Mouse (Mus musculus) embryonic facial prominence, embryonic 15.5 days (tissue): ENCODE results near the gene Dnah14. TPM values are rescaled to one million over a fixed set of nuclear protein-coding genes. Genes with fewer than 3 reads are reported as not detected.

Experiments
- ATAC-seq: fragments of 200-750 bp; cut with Nextera tagmentation; 2 replicates; pipeline ENCODE4 v1.8.0; 2017; ENCODE audit warnings: low read depth, moderate TSS enrichment; ENCODE audit not compliant: insufficient number of reproducible peaks, low FRiP score, low TSS enrichment
- H3K27ac ChIP-seq: fragments of 300-500 bp; sonication (generic); replicated peaks from 2 replicates; pipeline ENCODE4 v1.5.1; 2015; ENCODE audit warnings: mild to moderate bottlenecking, inconsistent platforms
- H3K27me3 ChIP-seq: fragments of 300-500 bp; sonication (generic); 2 replicates; pipeline ENCODE4 v1.6.1; 2015; ENCODE audit warnings: inconsistent platforms
- H3K36me3 ChIP-seq: fragments of 300-500 bp; sonication (generic); 2 replicates; pipeline ENCODE4 v1.6.1; 2015; ENCODE audit warnings: mild to moderate bottlenecking, inconsistent platforms
- H3K4me1 ChIP-seq: fragments of 300-500 bp; sonication (generic); 2 replicates; pipeline ENCODE4 v1.6.1; 2015; ENCODE audit warnings: inconsistent platforms
- H3K4me2 ChIP-seq: fragments of 300-500 bp; sonication (generic); replicated peaks from 2 replicates; pipeline ENCODE4 v1.6.1; 2015; ENCODE audit warnings: mild to moderate bottlenecking, inconsistent platforms
- H3K4me3 ChIP-seq: fragments of 300-500 bp; sonication (generic); replicated peaks from 2 replicates; pipeline ENCODE4 v1.5.1; 2015; ENCODE audit warnings: mild to moderate bottlenecking, inconsistent platforms
- H3K9ac ChIP-seq: fragments of 300-500 bp; sonication (generic); 2 replicates; pipeline ENCODE4 v1.6.1; 2015; ENCODE audit warnings: inconsistent platforms
- H3K9me3 ChIP-seq: fragments of 300-500 bp; sonication (generic); replicated peaks from 2 replicates; pipeline ENCODE4 v1.6.1; 2016; ENCODE audit warnings: inconsistent platforms
- WGBS: fragments of 180-500 bp; shearing (Covaris S2); methylation state at CpG from one replicate; pipeline ENCODE4 v1.1.7; 2015; 5-methylcytosine and 5-hydroxymethylcytosine counted together
- polyA plus RNA-seq: library from polyadenylated mRNA; unstranded; fragments of >200 nt; fragmentation: Nextera tagmentation; extraction: Ambion mirVana; gene quantifications from 2 replicates; pipeline ENCODE4 v1.2.1, GENCODE M21; 2015

The Dnah14 gene
- polyA plus RNA-seq, 1 experiment from 2014 or later: 1.4 TPM

DNA sequence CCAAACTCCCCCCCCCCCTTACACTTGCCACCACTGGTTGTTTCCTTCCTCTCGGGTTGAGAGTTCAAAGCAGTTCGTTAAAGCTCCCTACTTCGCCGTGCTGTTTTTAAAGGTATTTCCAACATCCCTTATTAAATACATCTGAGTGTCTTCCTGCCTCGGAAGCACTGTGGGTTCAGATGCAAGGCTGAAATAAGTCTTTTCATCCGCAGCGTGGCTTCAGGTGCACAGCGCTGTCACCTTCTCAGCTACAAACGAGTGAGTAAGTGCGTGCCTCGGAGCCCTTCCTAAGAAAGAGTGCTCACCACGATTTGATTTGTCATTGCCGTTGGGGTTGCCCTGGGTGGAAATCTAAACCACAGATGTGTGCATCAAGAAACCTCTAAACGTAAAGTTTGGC lies 266.4 kb downstream of the Dnah14 start, which contains the start of gene Lbr:
Gene Lbr (minus strand): TSS at position 266 of the 400 bp plus-strand sequence.
- Histone ChIP-seq H3K27ac (peak within 1 kb of the TSS; percentile 95), H3K4me3 (peak within 1 kb of the TSS; percentile 86), H3K4me2 (peak within 1 kb of the TSS; percentile 78), H3K27me3 (no peaks in the 10 kb centered on the region), H3K9me3 (no peaks in the 10 kb centered on the region), H3K36me3 (no peaks in the 10 kb centered on the region), H3K9ac (peak within 1 kb of the TSS; percentile 86), H3K4me1 (peaks cover 31% of the 10 kb centered on the region)
- no peak for ATAC-seq
- under 1% methylated on average over 14 of the region's 14 CpGs for WGBS

GRCm38 (mm10) chr1:181844874-181845547 lies 268.7 kb downstream of the Dnah14 start:
- WGBS: 77% methylated on average over 15 of the region's 15 CpGs
- Histone ChIP-seq H3K4me1 (peaks cover 22% of the 10 kb centered on the region), H3K36me3 (no peaks in the 10 kb centered on the region), H3K9me3 (no peaks in the 10 kb centered on the region), H3K27ac (no peak overlapping the region), H3K9ac (no peak overlapping the region), H3K27me3 (no peaks in the 10 kb centered on the region), H3K4me2 (no peak overlapping the region), H3K4me3 (no peak overlapping the region)
- no peak for ATAC-seq

DNA sequence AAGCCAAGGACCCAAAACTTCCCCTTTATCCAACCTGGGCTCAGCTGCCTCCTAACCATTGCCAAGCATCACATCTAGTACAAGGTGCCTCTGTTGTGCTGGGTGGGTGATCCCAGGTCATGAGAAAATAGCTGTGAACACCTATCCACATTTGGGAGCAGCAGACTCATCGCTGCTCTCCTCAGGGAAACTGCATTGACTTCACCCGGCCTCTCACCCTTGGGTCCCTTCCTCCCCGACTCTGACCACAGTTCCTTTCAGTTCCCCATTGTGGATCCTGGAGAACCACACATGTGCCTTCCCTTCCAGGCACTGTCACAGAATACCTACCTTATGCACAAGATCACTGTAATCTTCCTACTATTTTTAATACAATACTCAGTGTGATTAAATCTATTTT lies 269.4 kb downstream of the Dnah14 start:
- Histone ChIP-seq H3K4me2 (no peak overlapping the region), H3K4me3 (no peak overlapping the region), H3K36me3 (no peaks in the 10 kb centered on the region), H3K4me1 (peaks cover 15% of the 10 kb centered on the region), H3K9me3 (no peaks in the 10 kb centered on the region), H3K27me3 (no peaks in the 10 kb centered on the region), H3K27ac (no peak overlapping the region), H3K9ac (no peak overlapping the region)
- 83% methylated on average over 3 of the region's 3 CpGs for WGBS
- ATAC-seq: no peak

- Histone ChIP-seq H3K4me3 (no peak overlapping the region), H3K4me2 (no peak overlapping the region), H3K27me3 (no peaks in the 10 kb centered on the region), H3K9ac (no peak overlapping the region), H3K9me3 (no peaks in the 10 kb centered on the region), H3K36me3 (no peaks in the 10 kb centered on the region), H3K4me1 (peaks cover 7% of the 10 kb centered on the region; the same call in 1 of the 2 replicates), H3K27ac (no peak overlapping the region)
- 83% methylated on average over 3 of the region's 3 CpGs for WGBS
- ATAC-seq: no peak
Observed at GRCm38 (mm10) chr1:181847396-181847795, 271.0 kb downstream of the Dnah14 start.

GRCm38 (mm10) chr1:181848210-181848609 lies 271.9 kb downstream of the Dnah14 start:
- 59% methylated on average over 1 of the region's 1 CpGs for WGBS

GRCm38 (mm10) chr1:181850441-181850840 lies 274.1 kb downstream of the Dnah14 start:
- no peaks in the 10 kb centered on the region for H3K36me3 ChIP-seq
- no peak overlapping the region for H3K9ac ChIP-seq
- no peak overlapping the region for H3K27ac ChIP-seq
- 0 out of 2 replicates have a peak, but pooled peaks cover 8% of the 10 kb centered on the region for H3K4me1 ChIP-seq
- no peak overlapping the region for H3K4me2 ChIP-seq
- no peak for ATAC-seq
- 55% methylated on average over 4 of the region's 4 CpGs for WGBS
- no peak overlapping the region for H3K4me3 ChIP-seq
- H3K9me3 ChIP-seq: no peaks in the 10 kb centered on the region
- H3K27me3 ChIP-seq: no peaks in the 10 kb centered on the region

More at GRCm38 (mm10) chr1:181848210-181848609, 271.9 kb downstream of the Dnah14 start:
- H3K9ac ChIP-seq: no peak overlapping the region
- no peak overlapping the region for H3K4me2 ChIP-seq
- H3K27me3 ChIP-seq: no peaks in the 10 kb centered on the region
- H3K36me3 ChIP-seq: no peaks in the 10 kb centered on the region
- no peaks in the 10 kb centered on the region for H3K9me3 ChIP-seq
- no peak overlapping the region for H3K4me3 ChIP-seq
- no peak overlapping the region for H3K27ac ChIP-seq
- no peak for ATAC-seq
- peaks cover 6% of the 10 kb centered on the region; the same call in 1 of the 2 replicates for H3K4me1 ChIP-seq

GRCm38 (mm10) chr1:181851521-181852310 lies 275.4 kb downstream of the Dnah14 start:
- Histone ChIP-seq H3K4me2 (no peak overlapping the region), H3K4me3 (no peak overlapping the region), H3K27me3 (no peaks in the 10 kb centered on the region), H3K9ac (no peak overlapping the region), H3K9me3 (no peaks in the 10 kb centered on the region), H3K27ac (no peak overlapping the region), H3K4me1 (0 out of 2 replicates have a peak, but pooled peaks cover 8% of the 10 kb centered on the region), H3K36me3 (no peaks in the 10 kb centered on the region)
- no peak for ATAC-seq
- 75% methylated on average over 12 of the region's 12 CpGs for WGBS

DNA sequence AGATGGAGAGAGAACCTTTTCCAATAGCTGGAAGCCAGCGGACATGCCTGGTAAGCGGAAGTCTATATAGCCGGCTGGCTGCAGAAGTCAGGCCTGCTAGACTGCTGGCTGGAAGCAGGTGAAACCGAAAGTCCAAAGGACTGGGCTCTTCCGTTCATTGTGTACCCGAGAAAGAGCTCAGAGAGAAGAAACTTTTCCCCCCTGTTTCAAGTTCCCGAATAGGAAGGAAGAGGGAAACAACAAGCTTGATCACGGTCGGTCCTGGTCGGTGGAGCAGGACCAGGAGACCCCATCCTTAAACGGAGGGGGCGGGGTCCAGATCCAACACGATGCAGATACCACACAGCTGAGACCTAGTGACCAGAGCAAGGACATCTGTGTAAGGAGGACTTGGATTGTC lies 276.1 kb downstream of the Dnah14 start:
- Histone ChIP-seq H3K9ac (no peak overlapping the region), H3K27me3 (no peaks in the 10 kb centered on the region), H3K27ac (peak overlapping the region; percentile 55; the same call in 1 of the 2 replicates), H3K36me3 (no peaks in the 10 kb centered on the region), H3K4me3 (no peak overlapping the region), H3K4me2 (peak overlapping the region; percentile 37; the same call in 1 of the 2 replicates), H3K9me3 (no peaks in the 10 kb centered on the region), H3K4me1 (0 out of 2 replicates have a peak, but pooled peaks cover 8% of the 10 kb centered on the region)
- 42% methylated on average over 13 of the region's 13 CpGs for WGBS
- no peak for ATAC-seq

DNA sequence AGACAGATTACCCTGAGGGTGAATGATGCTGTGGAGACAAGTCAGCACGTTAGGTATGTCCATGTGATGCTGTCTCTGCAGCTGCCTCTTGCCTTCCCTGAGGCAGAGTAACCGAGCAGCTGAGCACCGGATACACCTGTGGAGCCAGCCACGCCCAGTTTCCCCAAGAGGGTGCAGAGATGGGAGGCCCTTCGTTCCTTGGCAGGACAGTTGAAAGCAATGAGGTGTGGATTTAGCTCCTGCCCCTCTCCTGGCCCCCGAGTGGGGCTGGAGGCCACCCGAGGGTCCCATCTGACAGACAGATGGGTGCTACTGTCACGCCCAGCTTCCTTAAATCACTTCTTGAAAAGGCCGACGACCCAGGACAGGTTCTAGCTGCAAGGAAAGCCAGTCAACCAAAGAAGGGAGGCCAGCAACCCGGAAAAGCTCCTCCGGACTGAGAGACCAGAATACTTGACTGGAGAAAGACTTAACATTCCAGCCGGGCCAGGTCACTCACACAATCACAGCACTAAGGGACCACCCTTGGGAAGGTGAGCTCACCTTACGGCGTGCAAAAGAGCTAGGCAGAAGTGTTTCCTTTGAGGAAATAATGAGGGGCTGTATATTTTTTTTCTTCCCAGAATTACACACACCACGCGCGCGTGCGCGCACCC lies 276.9 kb downstream of the Dnah14 start:
- Histone ChIP-seq H3K27me3 (no peaks in the 10 kb centered on the region), H3K27ac (peak overlapping the region; percentile 13; the same call in 1 of the 2 replicates), H3K9me3 (no peaks in the 10 kb centered on the region), H3K36me3 (no peaks in the 10 kb centered on the region), H3K4me3 (peak overlapping the region; percentile 25), H3K4me2 (peak overlapping the region; percentile 37), H3K4me1 (0 out of 2 replicates have a peak, but pooled peaks cover 8% of the 10 kb centered on the region), H3K9ac (no peak overlapping the region)
- WGBS: 7% methylated on average over 21 of the region's 21 CpGs
- ATAC-seq: no peak

- 94% methylated on average over 2 of the region's 2 CpGs for WGBS
- Histone ChIP-seq H3K4me1 (0 out of 2 replicates have a peak, but pooled peaks cover 8% of the 10 kb centered on the region), H3K36me3 (no peaks in the 10 kb centered on the region), H3K4me2 (no peak overlapping the region), H3K4me3 (no peak overlapping the region), H3K27ac (no peak overlapping the region), H3K9me3 (no peaks in the 10 kb centered on the region), H3K27me3 (no peaks in the 10 kb centered on the region), H3K9ac (no peak overlapping the region)
- no peak for ATAC-seq
Observed at GRCm38 (mm10) chr1:181854829-181855228, 278.5 kb downstream of the Dnah14 start.

DNA sequence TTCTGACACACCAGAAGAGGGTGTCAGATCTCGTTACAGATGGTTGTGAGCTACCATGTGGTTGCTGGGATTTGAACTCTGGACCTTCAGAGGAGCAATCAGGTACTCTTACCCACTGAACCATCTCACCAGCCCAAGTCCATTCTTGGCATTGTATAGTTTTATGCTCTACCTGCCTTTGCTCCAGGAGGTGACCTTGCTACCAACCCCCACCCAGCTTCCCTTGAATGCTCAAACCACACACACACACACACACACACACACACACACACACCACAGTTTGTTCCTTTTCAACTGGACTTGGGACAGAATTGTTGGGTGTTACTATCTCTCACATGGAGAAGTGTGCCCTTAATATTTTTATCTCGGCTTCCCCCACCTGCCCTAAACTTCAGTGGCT lies 280.0 kb downstream of the Dnah14 start:
- Histone ChIP-seq H3K4me3 (no peak overlapping the region), H3K36me3 (no peaks in the 10 kb centered on the region), H3K4me2 (no peak overlapping the region), H3K27me3 (no peaks in the 10 kb centered on the region), H3K9me3 (no peaks in the 10 kb centered on the region), H3K9ac (no peak overlapping the region), H3K4me1 (0 out of 2 replicates have a peak, but pooled peaks cover 11% of the 10 kb centered on the region), H3K27ac (no peak overlapping the region)
- ATAC-seq: no peak
- 91% methylated on average over 2 of the region's 2 CpGs for WGBS
